Mouse (Mus musculus) C2C12 (cell line): ENCODE measurements around the gene Gm21988.

ENCODE experiments used
- CTCF ChIP-seq: IDR thresholded peaks from one replicate; pipeline ENCODE4 v1.5.1; 2011; ENCODE audit not compliant: control insufficient read depth, insufficient read depth, insufficient read length
- MAX ChIP-seq: IDR thresholded peaks from one replicate; pipeline ENCODE4 v1.6.1; 2011; ENCODE audit warnings: mild to moderate bottlenecking, control low read depth

DNA sequence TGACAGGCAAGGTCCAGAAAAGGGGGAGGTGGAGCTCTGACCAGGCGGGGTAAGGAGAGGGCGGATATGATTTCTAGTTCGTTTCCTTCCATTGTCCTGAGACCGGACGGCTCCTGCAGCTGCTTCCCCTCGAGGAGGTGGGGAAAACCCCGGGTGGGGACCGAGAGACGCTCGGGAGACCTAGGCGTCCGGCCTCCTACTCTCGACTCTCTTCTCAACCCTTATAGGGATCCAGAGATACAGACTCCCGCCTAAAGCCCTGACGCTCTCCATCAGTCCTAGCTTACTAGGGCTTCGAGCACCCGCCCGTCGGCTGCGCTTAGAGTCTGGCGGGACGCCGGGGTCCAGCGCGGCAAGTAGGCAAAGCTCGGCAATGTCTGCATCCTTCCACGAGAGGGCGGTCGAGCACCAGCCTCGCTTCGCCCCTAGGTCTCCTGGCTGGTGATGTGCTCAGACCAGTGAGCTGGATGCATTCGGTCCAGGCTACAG is 9.3 kb downstream of the Gm21988 start:
- TF ChIP-seq CTCF (peak; percentile 97), MAX (peak; percentile 9)
